Mouse (Mus musculus): ENCODE data around the gene Tmprss6. TPM values are rescaled to one million over a fixed set of nuclear protein-coding genes. Genes with fewer than 3 reads are reported as not detected.

The Tmprss6 gene
- polyA plus RNA-seq, 1 experiment from 2014 or later = 0.14 TPM

DNA sequence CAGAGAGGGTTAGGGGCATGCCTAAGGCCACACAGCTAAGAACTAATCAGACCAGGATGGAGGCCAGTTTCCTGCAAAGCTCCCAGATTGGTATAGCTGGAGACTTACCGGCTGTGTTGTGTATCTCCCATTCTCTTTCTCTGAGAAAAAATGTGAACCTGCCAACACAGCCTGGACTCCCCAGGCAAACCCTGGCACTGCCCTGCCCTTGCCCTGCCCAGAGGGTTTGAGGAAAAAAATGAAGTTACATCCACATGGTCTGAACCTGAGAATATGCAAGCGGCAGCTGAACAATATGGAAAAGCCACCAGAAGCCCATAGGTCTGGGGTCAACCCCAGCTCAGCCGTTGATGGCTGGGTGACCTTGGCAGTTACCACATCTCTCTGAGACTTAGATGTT is 20.8 kb upstream of the Tmprss6 start:
- Histone ChIP-seq H3K9me3 (ENCODE audit: control insufficient read depth, low read length) (no peaks in the 10 kb centered on the region), H3K36me3 (ENCODE audit: control insufficient read depth, insufficient read depth, low read length) (no peaks in the 10 kb centered on the region)
- WGBS = 70% methylated on average over 3 of the region's 3 CpGs

DNA sequence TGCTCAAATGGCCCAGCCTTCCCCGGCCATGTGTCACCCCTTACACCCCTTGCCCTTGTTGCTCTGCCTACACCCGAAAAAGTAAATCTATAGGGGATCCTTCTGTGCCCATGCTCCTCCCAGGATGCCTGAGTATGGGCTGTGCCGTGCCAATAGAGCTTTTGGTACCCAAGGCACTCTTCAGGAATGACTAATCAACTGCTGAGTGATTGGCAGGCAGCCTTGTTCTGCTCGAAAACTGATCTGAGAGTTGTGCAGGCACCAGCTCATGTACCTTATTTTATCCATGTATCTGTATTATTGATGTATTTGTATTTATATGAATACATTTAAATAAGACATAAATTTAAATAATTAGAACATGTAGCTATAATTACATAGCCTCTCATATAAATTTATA is 18.6 kb upstream of the Tmprss6 start:
- no peak overlapping the region for H3K4me2 ChIP-seq (ENCODE audit: low read depth, low read length)
- H3K27me3 ChIP-seq (ENCODE audit: control insufficient read depth, insufficient read depth, low read depth, low read length) = no peaks in the 10 kb centered on the region
- no peak for ATAC-seq (ENCODE audit: low read depth)
- WGBS = 59% methylated on average over 4 of the region's 4 CpGs
- no peak overlapping the region for H3K4me3 ChIP-seq (ENCODE audit: low read length)
- H3K27ac ChIP-seq (ENCODE audit: low read length) = no peak overlapping the region
- no peak overlapping the region for H3K9ac ChIP-seq (ENCODE audit: low read length)
- no peaks in the 10 kb centered on the region for H3K4me1 ChIP-seq (replicated peaks; ENCODE audit: control insufficient read depth, insufficient read depth, low read length)
- no peaks in the 10 kb centered on the region for H3K36me3 ChIP-seq (ENCODE audit: control insufficient read depth, insufficient read depth, low read length)
- H3K9me3 ChIP-seq (ENCODE audit: control insufficient read depth, low read length) = no peaks in the 10 kb centered on the region

More for the DNA sequence above, 20.8 kb upstream of the Tmprss6 start:
- Histone ChIP-seq H3K4me3 (ENCODE audit: low read length) (no peak overlapping the region), H3K27me3 (ENCODE audit: control insufficient read depth, insufficient read depth, low read depth, low read length) (no peaks in the 10 kb centered on the region), H3K9ac (ENCODE audit: low read length) (no peak overlapping the region), H3K4me2 (ENCODE audit: low read depth, low read length) (no peak overlapping the region), H3K27ac (ENCODE audit: low read length) (no peak overlapping the region), H3K4me1 (replicated peaks; ENCODE audit: control insufficient read depth, insufficient read depth, low read length) (no peaks in the 10 kb centered on the region)
- no peak for ATAC-seq (ENCODE audit: low read depth)

DNA sequence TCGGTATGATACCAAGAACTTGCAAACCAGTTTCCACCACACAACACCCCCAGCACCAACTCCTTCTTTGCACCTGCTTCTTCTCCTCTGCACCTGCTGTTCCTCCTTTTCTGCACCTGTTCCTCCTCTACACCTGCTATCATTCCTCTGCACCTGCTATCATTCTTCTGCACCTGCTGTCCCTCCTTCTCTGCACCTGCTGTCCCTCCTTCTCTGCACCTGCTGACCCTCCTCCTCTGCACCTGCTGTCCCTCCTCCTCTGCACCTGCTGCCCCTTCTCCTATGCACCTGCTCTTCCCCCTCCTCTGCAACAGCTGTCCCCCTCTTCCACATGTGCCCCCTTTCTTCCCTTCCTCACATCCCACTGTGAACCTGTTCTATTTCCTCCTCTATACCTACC is 18.1 kb upstream of the Tmprss6 start:
- no peak for ATAC-seq (ENCODE audit: low read depth)
- WGBS = 94% methylated on average over 1 of the region's 1 CpGs

DNA sequence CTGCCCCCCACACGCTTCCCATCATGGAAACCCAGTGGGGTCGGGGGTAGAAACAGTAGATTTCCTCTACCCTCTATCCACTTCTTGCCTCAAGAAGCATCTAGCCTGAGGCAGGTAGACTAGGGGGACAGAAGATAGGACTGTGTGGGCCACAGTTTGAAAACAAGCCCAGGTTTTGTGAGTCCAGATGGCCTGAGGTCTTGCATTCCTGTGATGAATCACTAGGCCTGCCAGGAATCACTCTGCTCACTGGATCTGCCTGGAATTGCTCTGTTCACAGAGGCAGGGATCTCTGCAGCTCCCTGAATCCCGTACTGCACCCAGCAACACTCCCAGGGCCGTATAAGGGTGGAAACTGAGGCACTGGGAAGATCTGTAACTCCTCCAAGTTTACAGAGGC is 14.9 kb upstream of the Tmprss6 start:
- WGBS = 70% methylated on average over 4 of the region's 4 CpGs
- H3K4me1 ChIP-seq (replicated peaks; ENCODE audit: control insufficient read depth, insufficient read depth, low read length) = no peaks in the 10 kb centered on the region
- no peak overlapping the region for H3K4me2 ChIP-seq (ENCODE audit: low read depth, low read length)
- ATAC-seq (ENCODE audit: low read depth) = no peak
- no peak overlapping the region for H3K27ac ChIP-seq (ENCODE audit: low read length)
- no peaks in the 10 kb centered on the region for H3K36me3 ChIP-seq (ENCODE audit: control insufficient read depth, insufficient read depth, low read length)
- H3K9ac ChIP-seq (ENCODE audit: low read length) = no peak overlapping the region
- H3K4me3 ChIP-seq (ENCODE audit: low read length) = no peak overlapping the region
- H3K9me3 ChIP-seq (ENCODE audit: control insufficient read depth, low read length) = no peaks in the 10 kb centered on the region
- H3K27me3 ChIP-seq (ENCODE audit: control insufficient read depth, insufficient read depth, low read depth, low read length) = no peaks in the 10 kb centered on the region

More for the DNA sequence above, 18.1 kb upstream of the Tmprss6 start:
- no peaks in the 10 kb centered on the region for H3K4me1 ChIP-seq (replicated peaks; ENCODE audit: control insufficient read depth, insufficient read depth, low read length)
- no peak overlapping the region for H3K9ac ChIP-seq (ENCODE audit: low read length)
- no peaks in the 10 kb centered on the region for H3K9me3 ChIP-seq (ENCODE audit: control insufficient read depth, low read length)
- H3K27ac ChIP-seq (ENCODE audit: low read length) = no peak overlapping the region
- no peaks in the 10 kb centered on the region for H3K27me3 ChIP-seq (ENCODE audit: control insufficient read depth, insufficient read depth, low read depth, low read length)
- H3K4me2 ChIP-seq (ENCODE audit: low read depth, low read length) = no peak overlapping the region
- H3K4me3 ChIP-seq (ENCODE audit: low read length) = no peak overlapping the region
- H3K36me3 ChIP-seq (ENCODE audit: control insufficient read depth, insufficient read depth, low read length) = no peaks in the 10 kb centered on the region

DNA sequence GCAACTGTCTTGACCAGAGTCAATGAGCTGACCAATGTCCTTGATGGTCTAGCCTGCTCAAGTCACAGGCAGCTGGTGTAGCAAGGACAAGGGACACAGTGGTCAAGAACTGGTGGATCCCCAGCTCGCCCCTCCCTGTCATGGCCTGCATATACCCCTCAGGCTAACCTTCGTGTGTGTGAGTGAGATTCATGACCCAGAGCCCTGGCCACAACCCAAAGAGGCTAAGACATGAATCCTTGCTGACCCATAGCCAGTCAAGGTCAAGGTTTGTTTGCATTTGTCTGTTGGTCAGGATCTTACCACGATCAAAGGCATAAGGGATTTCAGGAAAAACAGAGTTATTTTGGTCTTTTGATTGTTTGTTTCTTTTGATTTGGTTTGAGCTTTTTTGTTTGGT is 14.1 kb upstream of the Tmprss6 start:
- Histone ChIP-seq H3K9me3 (ENCODE audit: control insufficient read depth, low read length) (no peaks in the 10 kb centered on the region), H3K27ac (ENCODE audit: low read length) (no peak overlapping the region), H3K4me2 (ENCODE audit: low read depth, low read length) (no peak overlapping the region), H3K9ac (ENCODE audit: low read length) (no peak overlapping the region), H3K36me3 (ENCODE audit: control insufficient read depth, insufficient read depth, low read length) (no peaks in the 10 kb centered on the region), H3K27me3 (ENCODE audit: control insufficient read depth, insufficient read depth, low read depth, low read length) (no peaks in the 10 kb centered on the region), H3K4me1 (replicated peaks; ENCODE audit: control insufficient read depth, insufficient read depth, low read length) (no peaks in the 10 kb centered on the region), H3K4me3 (ENCODE audit: low read length) (no peak overlapping the region)
- WGBS = 63% methylated on average over 3 of the region's 3 CpGs
- no peak for ATAC-seq (ENCODE audit: low read depth)

DNA sequence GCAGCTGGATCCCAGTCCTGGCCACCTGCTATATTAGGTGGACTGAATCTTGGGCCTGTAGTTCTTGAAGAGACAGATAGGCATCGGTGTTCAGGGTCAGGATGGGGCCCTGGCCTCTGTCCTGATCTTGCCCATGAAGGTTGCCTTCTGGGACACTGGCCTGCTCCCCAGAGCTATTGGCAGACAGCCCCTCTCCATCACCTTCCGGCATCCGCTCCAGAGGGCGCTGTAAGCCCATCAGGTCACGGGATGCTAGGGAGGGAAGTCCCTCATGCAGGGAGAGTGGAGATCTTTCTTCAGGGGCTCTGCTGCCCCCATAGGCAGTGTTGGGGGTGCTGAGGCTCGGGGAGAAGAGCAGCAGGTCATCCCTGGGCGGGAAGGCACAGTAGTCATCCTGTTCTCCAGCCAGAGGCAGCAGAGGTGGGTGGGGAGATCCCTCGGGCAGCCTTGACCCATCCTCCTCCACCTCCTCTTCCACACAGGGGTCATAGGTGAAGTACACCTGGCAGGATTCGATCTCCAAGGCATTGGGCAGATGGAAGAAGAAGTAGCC is 13.1 kb upstream of the Tmprss6 start:
- H3K4me3 ChIP-seq (ENCODE audit: low read length) = no peak overlapping the region
- 40% methylated on average over 9 of the region's 9 CpGs for WGBS
- no peak for ATAC-seq (ENCODE audit: low read depth)
- H3K36me3 ChIP-seq (ENCODE audit: control insufficient read depth, insufficient read depth, low read length) = no peaks in the 10 kb centered on the region
- no peaks in the 10 kb centered on the region for H3K4me1 ChIP-seq (replicated peaks; ENCODE audit: control insufficient read depth, insufficient read depth, low read length)
- no peak overlapping the region for H3K27ac ChIP-seq (ENCODE audit: low read length)
- H3K9ac ChIP-seq (ENCODE audit: low read length) = no peak overlapping the region
- no peaks in the 10 kb centered on the region for H3K9me3 ChIP-seq (ENCODE audit: control insufficient read depth, low read length)
- no peaks in the 10 kb centered on the region for H3K27me3 ChIP-seq (ENCODE audit: control insufficient read depth, insufficient read depth, low read depth, low read length)
- H3K4me2 ChIP-seq (ENCODE audit: low read depth, low read length) = no peak overlapping the region

DNA sequence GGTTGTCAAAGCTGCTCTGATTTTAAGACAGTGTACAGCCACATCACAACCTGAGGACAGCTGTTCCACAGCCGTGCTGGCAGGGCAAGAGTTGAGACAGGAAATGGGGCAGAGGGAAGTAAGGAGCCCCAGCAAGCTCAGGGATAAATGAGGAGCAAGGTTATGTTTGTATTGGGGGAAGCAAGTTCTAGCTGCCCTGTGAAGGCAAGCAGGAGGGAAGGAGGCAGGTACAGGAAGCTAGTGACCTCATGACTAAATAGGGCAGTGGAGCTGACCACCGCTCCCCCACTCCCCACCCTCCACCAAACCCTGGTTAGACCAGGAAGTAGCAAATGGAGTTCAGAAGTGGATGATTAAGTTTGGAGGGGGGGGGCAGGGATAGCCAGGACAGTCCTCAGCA is 12.6 kb upstream of the Tmprss6 start:
- H3K27me3 ChIP-seq (ENCODE audit: control insufficient read depth, insufficient read depth, low read depth, low read length) = no peaks in the 10 kb centered on the region
- H3K9me3 ChIP-seq (ENCODE audit: control insufficient read depth, low read length) = no peaks in the 10 kb centered on the region
- no peaks in the 10 kb centered on the region for H3K36me3 ChIP-seq (ENCODE audit: control insufficient read depth, insufficient read depth, low read length)
- 27% methylated on average over 2 of the region's 2 CpGs for WGBS
- no peak overlapping the region for H3K9ac ChIP-seq (ENCODE audit: low read length)
- no peak overlapping the region for H3K4me3 ChIP-seq (ENCODE audit: low read length)
- no peak for ATAC-seq (ENCODE audit: low read depth)
- no peak overlapping the region for H3K27ac ChIP-seq (ENCODE audit: low read length)
- no peaks in the 10 kb centered on the region for H3K4me1 ChIP-seq (replicated peaks; ENCODE audit: control insufficient read depth, insufficient read depth, low read length)
- H3K4me2 ChIP-seq (ENCODE audit: low read depth, low read length) = no peak overlapping the region

DNA sequence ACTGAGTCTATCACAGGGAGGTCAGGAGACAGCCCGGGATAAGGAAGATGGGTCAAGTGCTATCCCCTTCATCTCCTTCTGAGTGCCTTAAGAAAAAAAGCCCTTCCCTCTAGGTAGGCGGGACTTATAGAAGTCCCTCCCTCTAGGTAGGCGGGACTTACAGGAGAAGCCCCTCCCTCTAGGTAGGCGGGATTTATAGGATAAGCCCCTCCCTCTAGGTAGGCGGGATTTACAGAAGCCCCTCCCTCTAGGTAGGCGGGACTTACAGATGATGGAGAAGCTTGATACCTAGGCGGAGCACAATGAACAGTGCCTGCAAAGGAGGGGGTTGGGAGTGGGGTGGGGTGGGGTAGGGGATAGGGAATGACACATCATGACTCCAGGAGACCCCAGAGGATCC is 11.7 kb upstream of the Tmprss6 start:
- no peak for ATAC-seq (ENCODE audit: low read depth)
- Histone ChIP-seq H3K36me3 (ENCODE audit: control insufficient read depth, insufficient read depth, low read length) (no peaks in the 10 kb centered on the region), H3K27ac (ENCODE audit: low read length) (no peak overlapping the region), H3K9ac (ENCODE audit: low read length) (no peak overlapping the region), H3K4me1 (replicated peaks; ENCODE audit: control insufficient read depth, insufficient read depth, low read length) (no peaks in the 10 kb centered on the region; the same call in 1 of the 2 replicates), H3K27me3 (ENCODE audit: control insufficient read depth, insufficient read depth, low read depth, low read length) (no peaks in the 10 kb centered on the region), H3K4me3 (ENCODE audit: low read length) (no peak overlapping the region), H3K4me2 (ENCODE audit: low read depth, low read length) (no peak overlapping the region), H3K9me3 (ENCODE audit: control insufficient read depth, low read length) (no peaks in the 10 kb centered on the region)
- 68% methylated on average over 7 of the region's 7 CpGs for WGBS

DNA sequence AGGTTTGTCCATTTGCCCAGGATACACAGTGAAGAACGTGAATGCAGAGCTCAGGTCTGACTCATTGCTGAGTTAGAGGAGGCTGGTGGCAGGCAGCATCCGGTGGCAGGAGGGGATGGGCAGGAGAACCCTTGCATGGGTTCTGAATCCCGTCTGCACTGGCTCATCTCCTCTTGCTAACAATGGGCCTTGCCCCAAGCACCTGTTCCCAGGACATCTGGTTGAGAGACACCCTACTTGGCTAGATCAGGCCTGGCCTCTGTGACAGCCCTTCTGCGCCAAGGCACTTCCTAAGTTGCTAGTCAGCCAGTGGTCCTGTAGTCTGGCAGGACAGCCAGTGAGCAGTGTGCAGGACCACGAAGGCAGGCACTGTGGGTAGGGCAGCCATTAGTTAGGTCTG is 11.0 kb upstream of the Tmprss6 start:
- no peaks in the 10 kb centered on the region for H3K9me3 ChIP-seq (ENCODE audit: control insufficient read depth, low read length)
- no peaks in the 10 kb centered on the region for H3K27me3 ChIP-seq (ENCODE audit: control insufficient read depth, insufficient read depth, low read depth, low read length)
- ATAC-seq (ENCODE audit: low read depth) = no peak
- H3K4me2 ChIP-seq (ENCODE audit: low read depth, low read length) = no peak overlapping the region
- H3K9ac ChIP-seq (ENCODE audit: low read length) = no peak overlapping the region
- H3K4me1 ChIP-seq (replicated peaks; ENCODE audit: control insufficient read depth, insufficient read depth, low read length) = no peaks in the 10 kb centered on the region; the same call in 1 of the 2 replicates
- H3K36me3 ChIP-seq (ENCODE audit: control insufficient read depth, insufficient read depth, low read length) = no peaks in the 10 kb centered on the region
- no peak overlapping the region for H3K27ac ChIP-seq (ENCODE audit: low read length)
- H3K4me3 ChIP-seq (ENCODE audit: low read length) = no peak overlapping the region
- WGBS = 65% methylated on average over 5 of the region's 5 CpGs

DNA sequence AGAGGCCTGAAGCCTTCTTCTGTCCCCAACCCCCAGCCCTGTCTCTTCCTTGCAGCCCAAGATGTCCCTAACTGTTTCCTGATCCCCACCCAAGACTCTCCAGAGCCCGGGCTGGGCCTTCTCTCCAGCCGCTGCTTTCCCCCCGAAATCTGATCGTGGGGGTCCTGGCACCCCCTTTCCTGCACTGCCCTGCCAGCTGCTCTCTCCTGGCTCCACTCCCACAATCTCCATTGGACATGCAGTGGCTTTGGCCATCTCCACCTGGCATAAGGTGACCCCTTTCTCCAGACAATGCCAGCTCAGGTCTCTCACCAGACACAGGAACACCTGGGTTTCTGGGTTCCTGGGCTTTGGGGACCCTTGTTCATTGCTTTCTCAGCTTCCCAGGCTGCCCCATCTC is 9.6 kb upstream of the Tmprss6 start:
- no peaks in the 10 kb centered on the region; the same call in 1 of the 2 replicates for H3K4me1 ChIP-seq (replicated peaks; ENCODE audit: control insufficient read depth, insufficient read depth, low read length)
- no peaks in the 10 kb centered on the region for H3K36me3 ChIP-seq (ENCODE audit: control insufficient read depth, insufficient read depth, low read length)
- H3K27ac ChIP-seq (ENCODE audit: low read length) = no peak overlapping the region
- ATAC-seq (ENCODE audit: low read depth) = no peak
- no peak overlapping the region for H3K4me3 ChIP-seq (ENCODE audit: low read length)
- H3K27me3 ChIP-seq (ENCODE audit: control insufficient read depth, insufficient read depth, low read depth, low read length) = no peaks in the 10 kb centered on the region
- H3K4me2 ChIP-seq (ENCODE audit: low read depth, low read length) = no peak overlapping the region
- WGBS = 78% methylated on average over 4 of the region's 4 CpGs
- no peak overlapping the region for H3K9ac ChIP-seq (ENCODE audit: low read length)
- H3K9me3 ChIP-seq (ENCODE audit: control insufficient read depth, low read length) = no peaks in the 10 kb centered on the region

All from lung, embryonic 16.5 days (tissue).